Mouse (Mus musculus): ENCODE measurements around the gene Nphp1. TPM values are rescaled to one million over a fixed set of nuclear protein-coding genes. Genes with fewer than 3 reads are reported as not detected.

Gene Nphp1
- total RNA-seq, 2 experiments from 2014 or later, result 13.4 to 13.8 TPM

DNA sequence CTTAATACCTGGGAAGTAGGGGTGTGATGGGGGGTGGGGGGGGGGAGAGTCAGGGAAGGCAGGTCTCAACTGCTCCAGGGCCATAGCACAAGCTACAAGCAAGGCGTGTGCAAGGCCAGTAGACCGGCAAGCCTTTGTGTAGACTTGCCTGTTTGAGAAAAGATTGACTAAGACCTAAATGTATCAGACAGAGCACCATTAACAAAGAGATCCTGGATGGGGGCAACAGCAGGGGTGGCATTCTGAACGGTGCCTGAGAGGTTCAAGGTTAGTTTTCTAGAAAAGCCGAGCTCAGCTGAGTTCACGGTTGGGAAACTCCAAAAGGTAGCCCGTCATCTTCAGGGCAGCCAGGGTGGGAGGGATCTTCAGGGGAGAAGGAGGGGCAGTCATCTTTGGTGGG, 83.4 kb downstream of the Nphp1 start:
- DNase-seq (ENCODE audit: low spot score in 2 of 2), result no peak

Other genes with a start within 250 kb of the Nphp1 start
- not detected for gene Prom2, start 247.4 kb downstream of the Nphp1 start, total RNA-seq (2021)
- gene Zfp661, start 201.8 kb downstream of the Nphp1 start, total RNA-seq (2021), result 1 to 10 TPM; 2.0 to 2.5 TPM
- gene Mrps5, start 201.7 kb downstream of the Nphp1 start, total RNA-seq (2021), result 10 to 100 TPM; 88.2 to 93.6 TPM
- 10 to 100 TPM; 15.9 to 17.6 TPM for gene Mal, start 132.2 kb downstream of the Nphp1 start, total RNA-seq (2021)
- 10 to 100 TPM; 10.5 to 11.0 TPM for gene Mall, start 59.0 kb downstream of the Nphp1 start, total RNA-seq (2021)
- gene Mtln, start 3.6 kb upstream of the Nphp1 start, total RNA-seq (2021), result 10 to 100 TPM; 43.9 to 48.3 TPM
- gene Bub1, start 43.0 kb upstream of the Nphp1 start, total RNA-seq (2021), result 10 to 100 TPM; 10.1 to 10.6 TPM
- under 1 TPM; 0.21 to 0.47 TPM for gene Acoxl, start 50.0 kb upstream of the Nphp1 start, total RNA-seq (2021)

All from gastrocnemius, postnatal 4 days (tissue).